Mouse (Mus musculus) hindbrain, embryonic 15.5 days (tissue): Measurements from ENCODE around the gene Adam1b. TPM values are rescaled to one million over a fixed set of nuclear protein-coding genes. Genes with fewer than 3 reads are reported as not detected.
"Not testable (repeated sequence)": the region's sequence is repeated elsewhere in the genome, so short reads cannot be mapped to it uniquely, and the experiment has no call there.

Experiments used
- ATAC-seq: fragments of 200-750 bp; cut with Nextera tagmentation; 2 replicates; pipeline ENCODE4 v1.8.0; 2017; ENCODE audit warnings: low read depth, moderate number of reproducible peaks, moderate TSS enrichment; ENCODE audit not compliant: low FRiP score
- H3K27ac ChIP-seq: fragments of 300-500 bp; sonication (generic); replicated peaks from 2 replicates; pipeline ENCODE4 v1.5.1; 2015; ENCODE audit warnings: mild to moderate bottlenecking, inconsistent platforms
- H3K27me3 ChIP-seq: fragments of 300-500 bp; sonication (generic); 2 replicates; pipeline ENCODE4 v1.6.1; 2015; ENCODE audit warnings: control low read depth, inconsistent platforms
- H3K36me3 ChIP-seq: fragments of 300-500 bp; sonication (generic); 2 replicates; pipeline ENCODE4 v1.6.1; 2015; ENCODE audit warnings: control low read depth, inconsistent platforms
- H3K4me1 ChIP-seq: fragments of 300-500 bp; sonication (generic); replicated peaks from 2 replicates; pipeline ENCODE4 v1.6.1; 2015; ENCODE audit warnings: control low read depth, inconsistent platforms
- H3K4me2 ChIP-seq: fragments of 300-500 bp; sonication (generic); 2 replicates; pipeline ENCODE4 v1.6.1; 2015; ENCODE audit warnings: moderate library complexity, mild to moderate bottlenecking, inconsistent platforms
- H3K4me3 ChIP-seq: fragments of 300-500 bp; sonication (generic); 2 replicates; pipeline ENCODE4 v1.5.1; 2015; ENCODE audit warnings: mild to moderate bottlenecking, inconsistent platforms
- H3K9ac ChIP-seq: fragments of 300-500 bp; sonication (generic); 2 replicates; pipeline ENCODE4 v1.6.1; 2015; ENCODE audit warnings: inconsistent platforms
- H3K9me3 ChIP-seq: fragments of 300-500 bp; sonication (generic); 2 replicates; pipeline ENCODE4 v1.6.1; 2016; ENCODE audit warnings: control low read depth, inconsistent platforms
- WGBS: fragments of 180-500 bp; shearing (Covaris S2); methylation state at CpG from one replicate; pipeline ENCODE4 v1.1.7; 2015; 5-methylcytosine and 5-hydroxymethylcytosine counted together
- polyA plus RNA-seq: library from polyadenylated mRNA; unstranded; fragments of >200 nt; fragmentation: Nextera tagmentation; extraction: Ambion mirVana; gene quantifications from 2 replicates; pipeline ENCODE4 v1.2.1, GENCODE M21; 2015

Adam1b gene
- polyA plus RNA-seq, 1 experiment from 2014 or later = 0.14 TPM

GRCm38 (mm10) chr5:121535116-121535515 lies 31.9 kb upstream of the Adam1b start:
- WGBS = 94% methylated on average over 3 of the region's 3 CpGs
- Histone ChIP-seq H3K36me3 (peaks cover 56% of the 10 kb centered on the region), H3K4me3 (no peak overlapping the region), H3K9ac (no peak overlapping the region), H3K4me1 (no peaks in the 10 kb centered on the region), H3K4me2 (no peak overlapping the region), H3K9me3 (no peaks in the 10 kb centered on the region), H3K27me3 (no peaks in the 10 kb centered on the region), H3K27ac (no peak overlapping the region)
- ATAC-seq = no peak

DNA sequence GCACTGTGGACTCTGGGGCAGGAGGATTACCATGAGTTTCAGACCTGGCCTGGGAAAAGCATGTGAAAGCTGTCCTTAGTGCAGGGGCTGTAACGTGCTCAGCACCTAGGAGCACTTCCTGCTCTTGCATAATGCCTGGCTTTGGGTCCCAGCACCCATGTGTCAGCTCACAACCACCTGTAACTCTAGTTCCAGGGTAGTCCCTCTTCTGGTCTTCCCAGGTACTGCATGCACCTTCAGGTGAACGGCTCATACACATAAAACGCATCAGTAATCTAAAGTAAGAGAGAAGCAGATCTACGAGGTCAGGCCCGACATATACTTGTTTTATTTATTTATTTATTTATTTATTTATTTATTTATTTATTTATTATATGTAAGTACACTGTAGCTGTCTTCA lies 31.3 kb upstream of the Adam1b start:
- no peak overlapping the region for H3K9ac ChIP-seq
- 92% methylated on average over 5 of the region's 5 CpGs for WGBS
- no peaks in the 10 kb centered on the region for H3K27me3 ChIP-seq
- H3K27ac ChIP-seq = no peak overlapping the region
- no peaks in the 10 kb centered on the region for H3K9me3 ChIP-seq
- peaks cover 61% of the 10 kb centered on the region for H3K36me3 ChIP-seq
- no peak for ATAC-seq
- H3K4me3 ChIP-seq = no peak overlapping the region
- H3K4me2 ChIP-seq = no peak overlapping the region
- H3K4me1 ChIP-seq = no peaks in the 10 kb centered on the region

DNA sequence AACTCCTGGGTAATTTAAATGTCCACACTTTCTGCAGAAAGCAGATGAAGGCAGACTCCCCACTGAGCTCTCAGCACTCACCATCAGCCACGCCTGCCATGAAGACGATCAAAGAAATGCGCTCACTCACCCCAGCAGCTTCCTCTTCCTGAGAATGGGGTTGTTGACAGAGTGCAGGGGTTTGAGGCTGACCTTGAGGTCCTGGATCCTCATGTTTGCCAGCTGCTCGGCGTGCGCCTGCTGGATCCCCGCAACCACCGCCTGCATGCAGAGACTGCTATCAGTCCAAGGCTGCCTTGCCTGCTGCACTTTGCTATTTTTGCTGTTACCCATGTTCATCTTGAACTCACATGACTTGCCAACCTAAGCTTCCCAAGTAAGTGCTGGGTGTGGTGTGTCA lies 23.7 kb upstream of the Adam1b start:
- Histone ChIP-seq H3K4me1 (no peaks in the 10 kb centered on the region), H3K27ac (no peak overlapping the region), H3K4me2 (no peak overlapping the region), H3K36me3 (peaks cover 76% of the 10 kb centered on the region), H3K4me3 (no peak overlapping the region), H3K27me3 (no peaks in the 10 kb centered on the region), H3K9ac (no peak overlapping the region), H3K9me3 (no peaks in the 10 kb centered on the region)
- WGBS = 79% methylated on average over 8 of the region's 8 CpGs
- ATAC-seq = no peak

DNA sequence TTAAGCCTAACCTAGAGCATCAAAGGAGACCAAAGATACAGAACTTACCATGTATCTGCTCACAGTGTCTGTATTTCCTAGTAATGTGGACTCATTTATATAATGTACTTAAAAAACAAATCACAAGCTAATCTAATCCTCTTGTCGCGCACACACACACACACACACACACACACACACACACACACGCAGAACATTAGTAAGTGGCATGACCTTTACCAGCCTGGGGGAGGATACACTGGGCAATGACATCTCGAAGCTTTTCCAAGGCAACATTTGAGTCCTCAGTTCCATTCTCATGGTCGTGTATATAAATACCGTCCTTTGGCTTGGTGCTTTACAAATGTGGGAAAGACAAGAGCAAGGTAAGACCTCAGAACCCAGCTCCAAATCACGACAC lies 23.3 kb upstream of the Adam1b start:
- H3K4me2 ChIP-seq = no peak overlapping the region
- H3K36me3 ChIP-seq = peaks cover 77% of the 10 kb centered on the region
- no peaks in the 10 kb centered on the region for H3K9me3 ChIP-seq
- ATAC-seq = no peak
- 85% methylated on average over 7 of the region's 7 CpGs for WGBS
- no peak overlapping the region for H3K27ac ChIP-seq
- no peaks in the 10 kb centered on the region for H3K27me3 ChIP-seq
- H3K4me1 ChIP-seq = no peaks in the 10 kb centered on the region
- no peak overlapping the region for H3K9ac ChIP-seq
- H3K4me3 ChIP-seq = no peak overlapping the region

- H3K36me3 ChIP-seq = peaks cover 76% of the 10 kb centered on the region
- no peak overlapping the region for H3K27ac ChIP-seq
- no peak for ATAC-seq
- no peak overlapping the region for H3K4me3 ChIP-seq
- no peaks in the 10 kb centered on the region for H3K4me1 ChIP-seq
- WGBS = 87% methylated on average over 14 of the region's 14 CpGs
- H3K4me2 ChIP-seq = no peak overlapping the region
- H3K27me3 ChIP-seq = no peaks in the 10 kb centered on the region
- H3K9ac ChIP-seq = no peak overlapping the region
- no peaks in the 10 kb centered on the region for H3K9me3 ChIP-seq
These were observed 22.7 kb upstream of the Adam1b start for GRCm38 (mm10) chr5:121525774-121526450.

DNA sequence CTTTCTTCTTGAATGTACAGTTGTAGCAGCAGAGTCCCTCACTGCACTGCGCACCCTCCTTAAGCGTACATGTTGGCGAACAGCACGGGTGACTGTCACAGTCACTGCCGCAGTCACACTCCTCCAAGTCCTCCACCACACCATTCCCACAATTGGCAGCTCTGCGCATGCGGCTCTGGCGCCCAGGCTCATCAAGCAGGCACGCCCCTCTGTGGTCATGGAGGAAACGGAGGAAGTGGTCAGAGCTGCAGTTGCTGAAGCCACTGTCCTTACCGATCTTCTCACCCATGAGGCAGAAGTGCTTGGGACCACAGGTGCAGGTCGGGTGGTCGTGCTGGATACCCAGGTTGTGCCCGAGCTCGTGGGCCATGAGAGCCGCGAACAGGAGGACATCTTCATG lies 16.5 kb upstream of the Adam1b start:
- WGBS = 92% methylated on average over 11 of the region's 17 CpGs
- peaks cover 37% of the 10 kb centered on the region for H3K36me3 ChIP-seq
- not testable (repeated sequence) for H3K4me2 ChIP-seq, H3K9me3 ChIP-seq, H3K9ac ChIP-seq, H3K27me3 ChIP-seq, H3K4me1 ChIP-seq, H3K4me3 ChIP-seq, H3K27ac ChIP-seq, ATAC-seq

DNA sequence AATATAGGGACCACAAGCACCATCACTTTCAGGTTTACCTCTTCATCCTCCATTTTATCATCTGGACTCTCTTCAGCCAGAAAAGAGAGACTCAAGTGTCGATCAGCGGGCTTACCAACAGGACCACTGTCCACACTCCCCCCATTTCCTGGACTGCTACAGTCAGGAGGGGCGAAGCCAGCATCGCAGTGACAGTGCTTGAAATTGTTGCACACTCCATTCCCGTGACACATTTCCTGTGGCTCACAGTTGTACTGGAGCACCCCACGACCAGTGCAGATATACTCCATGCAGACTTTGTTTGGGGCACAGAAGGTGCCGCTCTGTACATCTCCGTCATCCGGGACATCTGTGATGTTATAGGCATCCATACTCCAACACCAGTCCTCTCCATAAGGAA lies 15.7 kb upstream of the Adam1b start:
- Histone ChIP-seq H3K9ac (no peak overlapping the region), H3K27me3 (no peaks in the 10 kb centered on the region), H3K4me2 (no peak overlapping the region), H3K4me1 (no peaks in the 10 kb centered on the region), H3K27ac (no peak overlapping the region), H3K36me3 (peaks cover 30% of the 10 kb centered on the region), H3K9me3 (no peaks in the 10 kb centered on the region), H3K4me3 (no peak overlapping the region)
- WGBS = 94% methylated on average over 9 of the region's 9 CpGs
- no peak for ATAC-seq

DNA sequence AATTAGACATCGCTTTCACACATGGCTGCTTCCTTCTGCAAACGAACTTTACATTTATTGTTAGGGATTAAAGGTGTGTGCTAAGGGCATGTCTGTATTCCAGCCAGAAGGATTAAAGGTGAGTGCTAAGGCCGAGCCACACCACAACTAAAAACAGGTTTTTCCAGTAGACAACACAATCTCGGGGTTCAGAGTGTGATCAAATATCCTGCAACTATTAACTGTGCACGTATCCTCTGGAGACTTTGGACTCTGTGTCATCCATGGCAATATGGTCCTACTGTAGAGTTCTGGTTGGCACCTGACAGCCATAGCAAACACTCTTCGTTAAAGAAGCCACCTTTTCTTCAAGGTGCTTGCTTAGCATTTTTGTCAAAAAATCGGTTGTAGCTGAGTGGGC lies 6.8 kb upstream of the Adam1b start:
- no peak overlapping the region for H3K9ac ChIP-seq
- no peak overlapping the region for H3K4me2 ChIP-seq
- no peaks in the 10 kb centered on the region for H3K27me3 ChIP-seq
- 87% methylated on average over 7 of the region's 7 CpGs for WGBS
- H3K36me3 ChIP-seq = no peaks in the 10 kb centered on the region
- no peak for ATAC-seq
- H3K4me3 ChIP-seq = no peak overlapping the region
- no peaks in the 10 kb centered on the region for H3K4me1 ChIP-seq
- H3K9me3 ChIP-seq = no peaks in the 10 kb centered on the region
- no peak overlapping the region for H3K27ac ChIP-seq

- Histone ChIP-seq H3K9ac (no peak overlapping the region), H3K4me2 (no peak overlapping the region), H3K27me3 (no peaks in the 10 kb centered on the region), H3K27ac (no peak overlapping the region), H3K36me3 (no peaks in the 10 kb centered on the region), H3K9me3 (no peaks in the 10 kb centered on the region), H3K4me3 (no peak overlapping the region), H3K4me1 (no peaks in the 10 kb centered on the region)
- ATAC-seq = no peak
- WGBS = 94% methylated on average over 1 of the region's 1 CpGs
These were observed 3.6 kb upstream of the Adam1b start for GRCm38 (mm10) chr5:121506846-121507245.

DNA sequence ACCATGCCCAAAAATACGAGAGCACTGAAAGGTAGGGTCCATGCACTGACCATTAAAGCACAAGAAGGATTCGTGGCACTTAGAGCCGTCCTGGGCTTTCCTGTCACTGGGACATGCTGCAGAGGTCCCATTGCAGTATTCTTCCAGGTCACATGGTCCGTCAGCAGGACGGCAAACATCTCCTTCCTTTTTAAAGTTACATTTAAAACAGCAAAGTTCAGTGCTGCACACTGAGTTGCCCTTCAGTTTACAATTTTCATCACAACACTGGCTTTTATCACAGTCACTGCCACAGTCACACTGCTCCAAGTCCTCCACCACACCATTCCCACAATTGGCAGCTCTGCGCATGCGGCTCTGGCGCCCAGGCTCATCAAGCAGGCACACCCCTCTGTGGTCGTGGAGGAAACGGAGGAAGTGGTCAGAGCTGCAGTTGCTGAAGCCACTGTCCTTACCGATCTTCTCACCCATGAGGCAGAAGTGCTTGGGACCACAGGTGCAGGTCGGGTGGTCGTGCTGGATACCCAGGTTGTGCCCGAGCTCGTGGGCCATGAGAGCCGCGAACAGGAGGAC lies 1.7 kb downstream of the Adam1b start:
- H3K36me3 ChIP-seq, H3K27me3 ChIP-seq, H3K27ac ChIP-seq, H3K4me3 ChIP-seq, H3K9me3 ChIP-seq, H3K9ac ChIP-seq, ATAC-seq, H3K4me1 ChIP-seq, H3K4me2 ChIP-seq: not testable (repeated sequence)
- 81% methylated on average over 10 of the region's 17 CpGs for WGBS

DNA sequence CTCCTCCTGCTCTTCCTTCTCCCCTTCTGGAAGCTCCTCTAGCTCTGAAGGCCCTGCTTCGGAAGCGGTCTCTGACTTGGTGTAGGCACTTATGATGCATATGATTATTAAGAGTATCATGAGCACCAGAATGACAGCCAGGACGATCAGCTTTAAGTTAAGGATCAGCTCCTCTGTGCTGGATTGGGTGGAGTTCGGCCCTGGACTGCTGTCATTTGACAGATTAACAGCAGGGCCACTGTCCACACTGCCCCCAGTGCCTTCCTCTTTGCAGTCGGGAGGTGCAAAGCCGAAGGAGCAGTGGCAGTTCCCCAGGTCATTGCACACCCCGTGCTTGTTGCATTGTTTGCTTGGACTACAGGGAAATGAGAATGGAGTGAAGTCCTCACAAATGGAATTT lies 2.5 kb downstream of the Adam1b start:
- Histone ChIP-seq H3K27ac (no peak overlapping the region), H3K4me2 (no peak overlapping the region), H3K9me3 (no peaks in the 10 kb centered on the region), H3K36me3 (no peaks in the 10 kb centered on the region), H3K4me1 (no peaks in the 10 kb centered on the region), H3K27me3 (no peaks in the 10 kb centered on the region), H3K9ac (no peak overlapping the region), H3K4me3 (no peak overlapping the region)
- no peak for ATAC-seq
- 73% methylated on average over 7 of the region's 7 CpGs for WGBS

DNA sequence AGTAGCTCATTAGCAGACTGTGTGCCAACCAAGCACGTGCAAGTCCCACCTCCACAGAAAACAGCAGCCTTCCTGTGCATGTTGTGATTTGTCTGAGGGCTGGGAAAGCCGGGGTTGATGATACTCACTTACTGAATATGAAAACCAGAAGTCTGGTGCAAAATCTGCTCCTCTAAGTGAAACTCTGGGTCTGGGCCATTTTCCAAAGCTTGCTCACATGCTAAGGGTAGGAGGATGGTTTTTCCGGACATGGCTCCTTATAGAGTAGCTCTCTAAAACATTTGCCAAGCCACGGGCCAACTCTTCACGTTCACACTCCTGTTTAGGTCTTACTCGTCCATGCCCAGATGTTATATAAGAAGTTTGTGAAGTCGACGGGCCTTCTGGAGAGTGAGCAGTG lies 9.9 kb downstream of the Adam1b start:
- WGBS = 81% methylated on average over 8 of the region's 8 CpGs
- Histone ChIP-seq H3K27me3 (no peaks in the 10 kb centered on the region), H3K36me3 (no peaks in the 10 kb centered on the region), H3K4me2 (no peak overlapping the region), H3K9me3 (no peaks in the 10 kb centered on the region), H3K4me1 (no peaks in the 10 kb centered on the region), H3K4me3 (no peak overlapping the region), H3K27ac (no peak overlapping the region), H3K9ac (no peak overlapping the region)
- no peak for ATAC-seq

DNA sequence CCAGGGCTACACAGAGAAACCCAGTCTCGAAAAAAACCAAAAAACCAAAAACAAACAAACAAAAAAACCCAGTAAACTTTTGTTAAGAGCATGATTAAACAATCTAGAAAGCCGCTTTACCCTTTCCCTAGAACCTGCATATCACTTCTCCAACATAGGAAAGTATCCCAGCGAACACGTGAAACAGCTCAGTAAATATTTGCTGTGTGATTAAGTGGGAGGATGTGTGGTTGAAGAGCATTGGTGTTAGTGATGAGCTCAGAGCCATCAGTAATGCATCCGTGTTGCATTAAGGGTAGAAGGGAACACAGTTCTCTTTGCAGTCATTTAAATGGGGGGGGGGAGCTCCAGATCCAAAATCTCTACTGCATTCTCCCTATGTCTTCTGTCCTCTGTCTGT lies 18.4 kb downstream of the Adam1b start:
- Histone ChIP-seq H3K4me1 (no peaks in the 10 kb centered on the region), H3K36me3 (no peaks in the 10 kb centered on the region), H3K9ac (no peak overlapping the region), H3K4me2 (no peak overlapping the region), H3K27me3 (no peaks in the 10 kb centered on the region), H3K9me3 (no peaks in the 10 kb centered on the region), H3K4me3 (no peak overlapping the region), H3K27ac (no peak overlapping the region)
- no peak for ATAC-seq
- 81% methylated on average over 5 of the region's 5 CpGs for WGBS
